Mouse (Mus musculus) forebrain, embryonic 15.5 days (tissue): Measurements from ENCODE around the gene Fn1. TPM values are rescaled to one million over a fixed set of nuclear protein-coding genes. Genes with fewer than 3 reads are reported as not detected.

Experiments
- ATAC-seq: fragments of 200-750 bp; cut with Nextera tagmentation; replicated peaks from 2 replicates; pipeline ENCODE4 v1.8.0; 2017; ENCODE audit warnings: mild to moderate bottlenecking, moderate TSS enrichment, moderate library complexity
- H3K27ac ChIP-seq: fragments of 300-500 bp; sonication (generic); replicated peaks from 2 replicates; pipeline ENCODE4 v1.5.1; 2015; ENCODE audit warnings: mild to moderate bottlenecking, inconsistent platforms
- H3K27me3 ChIP-seq: fragments of 300-500 bp; sonication (generic); 2 replicates; pipeline ENCODE4 v1.6.1; 2015; ENCODE audit warnings: inconsistent platforms
- H3K36me3 ChIP-seq: fragments of 300-500 bp; sonication (generic); 2 replicates; pipeline ENCODE4 v1.6.1; 2015; ENCODE audit warnings: mild to moderate bottlenecking, inconsistent platforms
- H3K4me1 ChIP-seq: fragments of 300-500 bp; sonication (generic); 2 replicates; pipeline ENCODE4 v1.6.1; 2015; ENCODE audit warnings: inconsistent platforms
- H3K4me2 ChIP-seq: fragments of 300-500 bp; sonication (generic); replicated peaks from 2 replicates; pipeline ENCODE4 v1.6.1; 2015; ENCODE audit warnings: mild to moderate bottlenecking, inconsistent platforms
- H3K4me3 ChIP-seq: fragments of 300-500 bp; sonication (generic); 2 replicates; pipeline ENCODE4 v1.5.1; 2015; ENCODE audit warnings: mild to moderate bottlenecking, inconsistent platforms
- H3K9ac ChIP-seq: fragments of 300-500 bp; sonication (generic); replicated peaks from 2 replicates; pipeline ENCODE4 v1.6.1; 2015; ENCODE audit warnings: mild to moderate bottlenecking, inconsistent platforms
- H3K9me3 ChIP-seq: fragments of 300-500 bp; sonication (generic); 2 replicates; pipeline ENCODE4 v1.6.1; 2016; ENCODE audit warnings: inconsistent platforms
- WGBS: fragments of 180-500 bp; shearing (Covaris S2); methylation state at CpG from one replicate; pipeline ENCODE4 v1.1.7; 2015; ENCODE audit warnings: mixed read lengths; 5-methylcytosine and 5-hydroxymethylcytosine counted together
- polyA plus RNA-seq: library from polyadenylated mRNA; unstranded; fragments of >200 nt; fragmentation: Nextera tagmentation; extraction: Ambion mirVana; gene quantifications from 2 replicates; pipeline ENCODE4 v1.2.1, GENCODE M21; 2015

Fn1 gene
- polyA plus RNA-seq, 1 experiment from 2014 or later = 28.2 TPM

GRCm38 (mm10) chr1:71630243-71630642 is 22.8 kb downstream of the Fn1 start:
- H3K4me3 ChIP-seq = no peak overlapping the region
- no peak overlapping the region for H3K9ac ChIP-seq
- 0 out of 2 replicates have a peak, but pooled peaks cover 3% of the 10 kb centered on the region for H3K36me3 ChIP-seq
- H3K4me2 ChIP-seq = no peak overlapping the region
- no peaks in the 10 kb centered on the region for H3K4me1 ChIP-seq
- WGBS = 77% methylated on average over 8 of the region's 8 CpGs
- no peak for ATAC-seq
- no peaks in the 10 kb centered on the region for H3K9me3 ChIP-seq
- no peaks in the 10 kb centered on the region for H3K27me3 ChIP-seq
- no peak overlapping the region for H3K27ac ChIP-seq

GRCm38 (mm10) chr1:71623625-71624024 is 29.4 kb downstream of the Fn1 start:
- WGBS = 97% methylated on average over 6 of the region's 6 CpGs
- Histone ChIP-seq H3K27me3 (no peaks in the 10 kb centered on the region), H3K4me2 (no peak overlapping the region), H3K9me3 (no peaks in the 10 kb centered on the region), H3K9ac (no peak overlapping the region), H3K4me3 (no peak overlapping the region), H3K4me1 (no peaks in the 10 kb centered on the region), H3K36me3 (0 out of 2 replicates have a peak, but pooled peaks cover 8% of the 10 kb centered on the region), H3K27ac (no peak overlapping the region)
- no peak for ATAC-seq

- Histone ChIP-seq H3K4me3 (no peak overlapping the region), H3K9ac (no peak overlapping the region), H3K9me3 (no peaks in the 10 kb centered on the region), H3K4me1 (no peaks in the 10 kb centered on the region), H3K4me2 (no peak overlapping the region), H3K36me3 (0 out of 2 replicates have a peak, but pooled peaks cover 5% of the 10 kb centered on the region), H3K27ac (no peak overlapping the region), H3K27me3 (no peaks in the 10 kb centered on the region)
- ATAC-seq = no peak
- WGBS = 96% methylated on average over 2 of the region's 2 CpGs
These were observed 31.5 kb downstream of the Fn1 start for GRCm38 (mm10) chr1:71621526-71621925.

GRCm38 (mm10) chr1:71614545-71615246 is 38.3 kb downstream of the Fn1 start:
- H3K4me1 ChIP-seq = peaks cover 16% of the 10 kb centered on the region
- WGBS = 9% methylated on average over 8 of the region's 8 CpGs

GRCm38 (mm10) chr1:71612256-71612655 is 40.7 kb downstream of the Fn1 start:
- Histone ChIP-seq H3K9me3 (no peaks in the 10 kb centered on the region), H3K4me3 (no peak overlapping the region), H3K4me1 (peaks cover 16% of the 10 kb centered on the region), H3K4me2 (no peak overlapping the region), H3K27ac (no peak overlapping the region), H3K9ac (no peak overlapping the region), H3K36me3 (peaks cover 12% of the 10 kb centered on the region; the same call in 1 of the 2 replicates), H3K27me3 (no peaks in the 10 kb centered on the region)
- ATAC-seq = no peak
- 94% methylated on average over 21 of the region's 21 CpGs for WGBS

More at GRCm38 (mm10) chr1:71614545-71615246, 38.3 kb downstream of the Fn1 start:
- H3K9me3 ChIP-seq = no peaks in the 10 kb centered on the region
- H3K4me2 ChIP-seq = peak overlapping the region; percentile 5; the same call in 1 of the 2 replicates
- peak; percentile 92 for ATAC-seq
- H3K4me3 ChIP-seq = no peak overlapping the region
- peak overlapping the region; percentile 69 for H3K27ac ChIP-seq
- no peaks in the 10 kb centered on the region for H3K27me3 ChIP-seq
- H3K9ac ChIP-seq = no peak overlapping the region
- peaks cover 10% of the 10 kb centered on the region; the same call in 1 of the 2 replicates for H3K36me3 ChIP-seq

GRCm38 (mm10) chr1:71609916-71610315 is 43.1 kb downstream of the Fn1 start:
- Histone ChIP-seq H3K9ac (no peak overlapping the region), H3K4me1 (peaks cover 11% of the 10 kb centered on the region), H3K27ac (no peak overlapping the region), H3K36me3 (peaks cover 15% of the 10 kb centered on the region), H3K27me3 (no peaks in the 10 kb centered on the region), H3K4me3 (no peak overlapping the region), H3K9me3 (no peaks in the 10 kb centered on the region), H3K4me2 (no peak overlapping the region)
- ATAC-seq = no peak
- WGBS = 91% methylated on average over 5 of the region's 5 CpGs

GRCm38 (mm10) chr1:71609057-71609775 is 43.8 kb downstream of the Fn1 start:
- no peak overlapping the region for H3K9ac ChIP-seq
- no peaks in the 10 kb centered on the region for H3K27me3 ChIP-seq
- WGBS = 97% methylated on average over 37 of the region's 37 CpGs
- no peak overlapping the region for H3K27ac ChIP-seq
- H3K9me3 ChIP-seq = no peaks in the 10 kb centered on the region
- peaks cover 4% of the 10 kb centered on the region for H3K4me1 ChIP-seq
- peaks cover 15% of the 10 kb centered on the region for H3K36me3 ChIP-seq
- no peak overlapping the region for H3K4me3 ChIP-seq
- no peak overlapping the region for H3K4me2 ChIP-seq
- ATAC-seq = no peak

- Histone ChIP-seq H3K4me3 (no peak overlapping the region), H3K9me3 (no peaks in the 10 kb centered on the region), H3K9ac (no peak overlapping the region), H3K27me3 (no peaks in the 10 kb centered on the region), H3K27ac (no peak overlapping the region), H3K4me2 (no peak overlapping the region), H3K4me1 (no peaks in the 10 kb centered on the region), H3K36me3 (peaks cover 12% of the 10 kb centered on the region)
- ATAC-seq = no peak
- WGBS = 94% methylated on average over 8 of the region's 8 CpGs
These were observed 46.2 kb downstream of the Fn1 start for GRCm38 (mm10) chr1:71606600-71607325.

GRCm38 (mm10) chr1:71605751-71606150 is 47.2 kb downstream of the Fn1 start:
- peaks cover 15% of the 10 kb centered on the region for H3K36me3 ChIP-seq
- no peak overlapping the region for H3K4me3 ChIP-seq
- no peak overlapping the region for H3K27ac ChIP-seq
- no peak for ATAC-seq
- H3K9ac ChIP-seq = no peak overlapping the region
- WGBS = 89% methylated on average over 2 of the region's 2 CpGs
- no peaks in the 10 kb centered on the region for H3K4me1 ChIP-seq
- no peak overlapping the region for H3K4me2 ChIP-seq
- no peaks in the 10 kb centered on the region for H3K9me3 ChIP-seq
- H3K27me3 ChIP-seq = no peaks in the 10 kb centered on the region

GRCm38 (mm10) chr1:71595365-71595764 is 57.6 kb downstream of the Fn1 start:
- Histone ChIP-seq H3K27ac (no peak overlapping the region), H3K27me3 (no peaks in the 10 kb centered on the region), H3K9ac (no peak overlapping the region), H3K4me3 (no peak overlapping the region), H3K4me2 (no peak overlapping the region), H3K9me3 (no peaks in the 10 kb centered on the region), H3K4me1 (no peaks in the 10 kb centered on the region), H3K36me3 (peaks cover 4% of the 10 kb centered on the region; the same call in 1 of the 2 replicates)
- WGBS = 91% methylated on average over 4 of the region's 4 CpGs
- ATAC-seq = no peak

GRCm38 (mm10) chr1:71594268-71594667 is 58.7 kb downstream of the Fn1 start:
- Histone ChIP-seq H3K9me3 (no peaks in the 10 kb centered on the region), H3K4me2 (no peak overlapping the region), H3K36me3 (peaks cover 4% of the 10 kb centered on the region; the same call in 1 of the 2 replicates), H3K9ac (no peak overlapping the region), H3K27me3 (no peaks in the 10 kb centered on the region), H3K4me3 (no peak overlapping the region), H3K4me1 (no peaks in the 10 kb centered on the region), H3K27ac (no peak overlapping the region)
- WGBS = 81% methylated on average over 2 of the region's 2 CpGs
- ATAC-seq = no peak

- Histone ChIP-seq H3K27ac (no peak overlapping the region), H3K36me3 (peaks cover 4% of the 10 kb centered on the region; the same call in 1 of the 2 replicates), H3K4me2 (no peak overlapping the region), H3K9me3 (no peaks in the 10 kb centered on the region), H3K27me3 (no peaks in the 10 kb centered on the region), H3K4me1 (no peaks in the 10 kb centered on the region), H3K4me3 (no peak overlapping the region), H3K9ac (no peak overlapping the region)
- ATAC-seq = no peak
- WGBS = 94% methylated on average over 9 of the region's 9 CpGs
These were observed 59.8 kb downstream of the Fn1 start for GRCm38 (mm10) chr1:71593184-71593583.
